Mouse (Mus musculus) thymus, adult 2 months (tissue): ENCODE measurements around the gene Calr.

ENCODE experiments used
- CTCF ChIP-seq: fragments of 200-500 bp; IDR thresholded peaks from 2 replicates; pipeline ENCODE4 v1.5.1; 2012; ENCODE audit warnings: mild to moderate bottlenecking, control low read depth, low read length, moderate library complexity, borderline replicate concordance; ENCODE audit not compliant: control insufficient read depth, poor library complexity, insufficient read depth; ENCODE audit errors: extremely low read depth
- POLR2A ChIP-seq: fragments of 200-500 bp; IDR thresholded peaks from 2 replicates; pipeline ENCODE4 v1.6.1; 2012; ENCODE audit warnings: mild to moderate bottlenecking, low read length, control low read depth, moderate library complexity; ENCODE audit not compliant: control insufficient read depth, poor library complexity, insufficient read depth; ENCODE audit errors: extremely low read depth

DNA sequence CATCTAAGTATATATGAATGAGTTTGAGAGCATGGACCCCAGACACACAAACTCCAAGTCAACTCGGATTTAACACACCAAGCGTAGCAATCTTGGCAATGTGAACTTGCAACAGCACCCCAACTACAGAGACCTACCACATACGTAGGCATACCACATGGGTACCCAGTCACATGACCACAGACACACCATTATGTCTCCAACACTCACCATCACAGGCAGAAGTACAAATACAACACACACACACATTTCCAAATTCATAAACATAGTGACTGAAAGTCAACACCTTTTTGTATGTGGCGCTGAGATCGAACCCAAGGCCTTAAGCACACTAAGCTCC lies 36.8 kb downstream of the Calr start:
- TF ChIP-seq CTCF (no peak), POLR2A (no peak)
